Mouse (Mus musculus) heart, embryonic 13.5 days (tissue): Measurements from ENCODE around the gene Clrn2. TPM values are rescaled to one million over a fixed set of nuclear protein-coding genes. Genes with fewer than 3 reads are reported as not detected.

Experiments
- polyA plus RNA-seq: library from polyadenylated mRNA; unstranded; fragments of >200 nt; fragmentation: Nextera tagmentation; extraction: Ambion mirVana; gene quantifications from 2 replicates; pipeline ENCODE4 v1.2.1, GENCODE M21; 2015

The Clrn2 gene
- polyA plus RNA-seq, 1 experiment from 2014 or later: not detected

Other genes starting within 250 kb of the Clrn2 start
- gene Qdpr, start 3.5 kb upstream of the Clrn2 start, polyA plus RNA-seq: 87.2 and 98.7 TPM in 2 replicates
- gene Lap3, start 39.6 kb downstream of the Clrn2 start, polyA plus RNA-seq: 64.0 and 66.6 TPM in 2 replicates
- 172 and 189 TPM in 2 replicates for gene Med28, start 66.5 kb downstream of the Clrn2 start, polyA plus RNA-seq
- 0.23 and 0.33 TPM in 2 replicates for gene Fam184b, start 185.9 kb downstream of the Clrn2 start, polyA plus RNA-seq
- gene Ncapg, start 216.2 kb downstream of the Clrn2 start, polyA plus RNA-seq: 28.3 and 29.7 TPM in 2 replicates